Comparison of ENCODE assay signal across 8 mouse cellular contexts in the genomic region with DNA sequence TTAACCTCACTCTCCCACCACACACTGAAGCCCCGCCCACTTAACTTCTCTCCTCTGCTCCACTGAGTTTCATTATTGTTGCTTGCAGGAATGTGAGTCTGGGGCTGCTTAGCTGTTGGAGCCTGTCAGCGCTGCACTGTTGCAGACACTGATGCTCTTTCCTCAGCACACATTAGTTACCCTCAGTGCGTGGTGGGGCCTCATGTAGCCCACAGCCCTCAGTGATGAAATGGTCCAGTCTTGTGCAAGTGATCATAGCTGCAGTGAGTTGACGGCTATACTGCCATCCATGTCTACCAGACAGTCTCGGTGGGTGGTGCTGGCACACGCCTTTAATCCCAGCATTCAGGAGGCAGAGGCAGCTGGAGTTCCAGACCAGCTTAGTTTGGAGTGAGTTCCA. TPM values are rescaled to one million over a fixed set of nuclear protein-coding genes. Genes with fewer than 3 reads are reported as not detected.
DNase-seq lines count a peak whose midpoint lies in the region; ATAC-seq lines count a peak whose summit lies in the region.
"Had no signal": no experiment of that assay in that cellular context is flagged by ENCODE, and none has a peak within 500 bp of the region (broad histone marks: within the 10 kb centered on the region; RNA-seq: fewer than 3 reads in every experiment).

No protein-coding gene starts in this region.

- peak; percentile 42; the same call in 1 of the 2 replicates for ATAC-seq in kidney, embryonic 16.5 days (ENCODE audit: low FRiP score, low TSS enrichment)

- H3K36me3 ChIP-seq in kidney, embryonic 16.5 days (ENCODE audit: insufficient read depth, low read length), result peaks cover 15% of the 10 kb centered on the region

- 61% methylated on average over 6 of the region's 6 CpGs for WGBS in kidney, embryonic 16.5 days

- H3K4me1 ChIP-seq in kidney, embryonic 16.5 days (ENCODE audit: insufficient read depth, low read length), result peaks cover 6% of the 10 kb centered on the region

- H3K27ac ChIP-seq in kidney, embryonic 16.5 days (ENCODE audit: low read length), result no peak overlapping the region

- H3K27me3 ChIP-seq in kidney, embryonic 16.5 days (ENCODE audit: insufficient read depth, low read length), result no peaks in the 10 kb centered on the region

- H3K4me2 ChIP-seq in kidney, embryonic 16.5 days (replicated peaks; ENCODE audit: low read depth, low read length), result no peak overlapping the region

- H3K4me3 ChIP-seq in kidney, embryonic 16.5 days (ENCODE audit: low read length), result no peak overlapping the region

- no peak for DNase-seq in kidney, postnatal 25 days
- DNase-seq in ZHBTc4 (ENCODE audit: low read depth, low spot score), result peak; percentile 60
- DNase-seq in cerebellum, adult 9-10 months, result peak; percentile 45
- DNase-seq in layer of hippocampus, postnatal 14 days (ENCODE audit: low spot score in 2 of 2), result peak; percentile 24 to 55
- no peak for DNase-seq in right cerebral cortex, postnatal 25 days
- no peak for DNase-seq in testis, postnatal 14 days (ENCODE audit: low spot score)
- DNase-seq: lung, adult 2 months had no signal

- H3K9me3 ChIP-seq in kidney, embryonic 16.5 days (ENCODE audit: low read length), result no peaks in the 10 kb centered on the region

- H3K9ac ChIP-seq in kidney, embryonic 16.5 days (replicated peaks; ENCODE audit: low read length), result no peak overlapping the region

RNA-seq across cellular contexts. Expression of gene Smc3, which starts 8.7 kb away (rescaled TPM):
- polyA plus RNA-seq in kidney, embryonic 16.5 days (2015; fragmentation: Nextera tagmentation; extraction: Ambion mirVana), result 68.3 and 70.7 TPM in 2 replicates
- total RNA-seq in layer of hippocampus, postnatal 14 days (2021), result 10 to 100 TPM; 34.8 to 37.3 TPM

RNA-seq across cellular contexts. Expression of gene Nutf2-ps1, which starts 20.1 kb away (rescaled TPM):
- 395 and 457 TPM in 2 replicates for polyA plus RNA-seq in kidney, embryonic 16.5 days (2015; fragmentation: Nextera tagmentation; extraction: Ambion mirVana)
- total RNA-seq in layer of hippocampus, postnatal 14 days (2021), result 10 to 100 TPM; 29.8 to 45.3 TPM

Comparison
In these comparisons a context has a peak if more than half of its experiments do, and no peak if none do; other contexts are left out.
1. DNase-seq: peak in ZHBTc4 (single experiment), cerebellum, adult 9-10 months (single experiment) and layer of hippocampus, postnatal 14 days (2 of 2); none in kidney, postnatal 25 days (0 of 2), right cerebral cortex, postnatal 25 days (single experiment) and testis, postnatal 14 days (single experiment).